Mouse (Mus musculus) skeletal muscle tissue, adult 2 months (tissue): Measurements from ENCODE around the gene Tmigd1.
"Not testable (repeated sequence)": the region's sequence is repeated elsewhere in the genome, so short reads cannot be mapped to it uniquely, and the experiment has no call there.

Source experiments
- DNase-seq: peaks from one replicate; pipeline ENCODE4 v3.0.0-alpha.2; 2012; ENCODE audit warnings: low read depth, low spot score

Gene Tmigd1

DNA sequence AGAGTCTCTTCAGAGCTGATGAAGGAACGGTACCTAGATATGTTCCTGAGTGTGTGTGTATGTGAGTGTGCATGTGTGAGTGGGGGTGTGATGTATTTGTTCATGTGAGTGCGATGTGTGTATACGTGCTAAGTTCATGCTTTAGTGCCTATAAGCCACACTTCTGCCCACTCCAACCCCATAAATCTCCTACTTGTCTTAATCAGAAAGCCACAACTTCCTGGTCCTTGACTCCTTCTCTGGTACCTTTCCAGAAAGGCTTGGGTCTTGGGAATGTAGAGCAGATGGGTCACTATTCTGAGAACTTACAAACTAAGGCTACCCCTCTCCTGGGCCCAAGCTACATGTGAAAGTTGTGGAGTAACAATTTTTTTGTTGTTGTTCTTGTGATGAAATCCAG is 3.2 kb upstream of the Tmigd1 start:
- no peak for DNase-seq

DNA sequence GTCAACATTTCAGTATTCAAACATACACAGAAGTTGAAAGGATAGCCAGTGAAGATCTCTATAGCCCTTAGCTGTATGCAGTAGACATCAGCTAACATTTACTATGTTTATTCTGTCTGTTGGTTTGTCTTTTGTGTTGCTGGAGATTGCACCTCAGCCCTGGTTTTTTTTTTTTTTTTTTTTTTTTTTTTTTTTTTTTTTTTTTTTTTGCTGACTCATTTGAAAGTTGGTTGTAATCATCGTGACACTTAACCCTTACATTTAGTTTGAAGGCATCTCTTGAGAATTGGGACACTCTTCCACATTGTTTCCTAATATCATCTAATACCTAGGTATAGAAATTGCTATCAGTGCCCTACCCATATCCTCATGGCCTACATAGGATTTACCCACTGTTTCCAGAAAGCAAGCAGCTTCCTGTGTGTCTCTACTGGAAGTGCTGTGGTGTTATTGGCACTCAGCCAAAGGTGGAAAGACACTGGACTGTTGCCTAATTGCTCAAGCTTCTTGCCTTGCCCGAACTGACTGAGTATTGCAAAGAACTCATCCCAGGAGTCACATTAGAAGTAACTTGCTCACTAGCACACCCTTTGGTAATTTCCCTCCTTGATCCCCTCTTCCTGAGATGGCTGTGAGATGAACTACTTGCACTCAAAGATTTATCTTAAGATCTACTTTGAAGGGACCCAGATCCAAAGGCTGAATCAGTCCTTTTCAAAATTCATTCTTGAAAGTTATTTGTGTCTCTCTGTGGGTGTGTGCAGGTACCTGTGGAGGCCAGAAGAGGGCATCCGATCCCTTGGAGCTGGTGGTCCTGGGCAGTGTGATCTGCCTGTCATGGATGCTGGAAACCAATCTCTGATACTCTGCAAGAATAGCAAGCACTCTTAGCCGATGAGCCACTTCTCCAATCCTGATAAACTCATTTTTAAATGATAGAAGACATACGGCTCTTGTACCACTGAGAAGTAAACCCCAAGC is 1.9 kb upstream of the Tmigd1 start:
- DNase-seq, result peak; percentile 52

DNA sequence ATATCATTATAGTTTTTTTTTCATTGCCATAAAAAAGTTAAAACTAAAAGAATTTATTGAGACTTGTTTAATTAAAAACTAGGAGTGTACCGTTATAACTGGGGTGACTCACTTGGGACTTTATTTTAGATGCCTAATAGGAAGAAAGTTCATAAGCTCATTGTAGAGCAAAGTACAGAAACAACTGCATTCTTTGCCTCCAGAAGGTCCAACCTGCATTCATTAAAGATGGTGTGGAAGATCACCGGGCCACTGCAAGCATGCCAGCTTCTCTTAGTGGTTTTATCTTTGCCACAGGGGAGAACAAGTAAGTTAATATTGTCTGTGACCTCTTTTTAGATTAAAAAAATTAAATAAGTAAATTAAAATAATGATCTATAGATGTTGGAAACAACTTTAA is 2.4 kb downstream of the Tmigd1 start:
- no peak for DNase-seq

DNA sequence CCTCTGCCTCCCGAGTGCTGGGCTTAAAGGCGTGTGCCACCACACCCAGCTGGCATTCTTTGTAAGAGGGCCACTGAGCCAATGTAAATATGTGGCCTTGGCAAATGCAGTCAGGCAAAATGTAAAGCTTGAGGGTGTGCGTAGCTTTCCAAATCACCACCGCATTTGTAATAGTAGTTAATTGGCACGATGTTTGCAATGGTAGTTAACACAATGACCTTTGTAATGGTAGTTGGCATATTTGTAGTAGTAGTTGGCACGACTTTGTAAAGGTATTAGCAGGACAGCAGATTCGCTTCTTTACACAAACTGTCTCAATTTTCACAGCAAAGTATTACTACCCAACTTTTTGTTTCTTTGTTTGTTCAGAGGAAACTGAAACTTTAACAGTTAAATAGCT is 6.7 kb downstream of the Tmigd1 start:
- no peak for DNase-seq

DNA sequence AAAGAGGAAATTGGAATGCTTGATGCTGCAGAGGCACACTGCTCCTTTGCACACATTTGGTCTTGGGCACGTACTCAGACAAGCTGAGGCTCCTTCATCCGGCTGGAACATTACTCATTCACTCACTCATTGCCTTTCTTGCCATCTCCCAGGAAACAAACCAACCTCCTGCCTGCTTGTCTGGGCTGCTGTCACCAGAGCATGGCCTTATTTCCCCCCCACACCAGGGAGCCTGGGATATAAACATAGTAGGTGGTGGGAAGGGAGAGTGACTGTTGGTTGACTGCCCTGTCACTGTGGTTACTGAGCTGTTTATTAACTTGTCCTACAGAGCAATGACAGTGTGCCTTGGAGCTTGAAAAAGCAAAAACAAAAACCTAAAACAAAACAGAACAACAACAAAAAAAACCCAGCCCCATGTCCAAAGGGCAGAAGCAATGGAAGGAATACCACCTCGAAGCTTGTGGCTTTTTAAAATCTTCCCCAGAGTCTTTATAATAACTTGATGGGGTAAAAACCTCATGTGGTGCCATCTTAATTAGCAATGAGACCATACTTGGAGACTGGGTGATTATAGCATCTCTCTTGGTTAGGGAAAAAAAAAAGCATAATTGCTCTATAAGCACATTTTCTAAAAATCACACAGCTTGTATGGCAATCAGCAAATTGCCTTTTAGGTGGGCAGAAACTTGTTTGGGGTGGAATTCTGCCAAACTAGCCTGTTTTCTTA is 9.5 kb downstream of the Tmigd1 start:
- DNase-seq, result no peak

DNA sequence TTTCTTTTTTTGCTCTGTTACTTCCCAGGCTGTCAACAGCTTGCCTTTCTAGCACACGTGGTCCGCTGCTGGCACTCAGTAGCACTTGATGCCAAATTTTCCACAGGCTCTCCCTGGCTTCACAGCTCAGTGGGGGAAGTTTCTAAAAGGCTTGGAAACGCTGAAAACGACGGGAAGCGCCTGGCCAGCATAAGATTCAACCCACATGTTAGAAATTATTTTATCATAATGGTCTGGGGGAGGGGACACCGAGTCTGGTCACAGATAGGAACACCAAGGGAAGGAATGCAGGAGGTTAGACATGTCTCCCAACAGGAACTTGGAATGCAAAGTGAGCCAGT is 10.1 kb downstream of the Tmigd1 start:
- no peak for DNase-seq

DNA sequence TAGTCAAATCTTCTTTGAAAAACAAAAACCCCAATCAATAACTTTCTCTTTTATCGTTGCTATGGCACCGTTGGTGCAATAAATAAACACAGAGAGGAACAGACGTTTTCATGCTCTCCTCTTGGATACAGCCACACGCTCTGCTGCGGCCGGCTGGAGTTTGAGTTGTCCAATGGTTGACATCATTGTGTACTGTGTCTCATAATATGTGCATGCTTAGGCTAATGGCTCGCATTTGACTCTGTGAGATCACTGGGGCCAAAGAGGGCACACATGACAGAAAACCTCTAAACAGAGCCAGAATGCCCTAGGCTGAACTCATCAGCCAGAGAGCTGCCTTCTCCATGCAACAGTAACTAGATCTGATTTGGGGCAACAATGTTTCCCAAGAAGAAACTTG is 12.4 kb downstream of the Tmigd1 start:
- DNase-seq, result no peak

DNA sequence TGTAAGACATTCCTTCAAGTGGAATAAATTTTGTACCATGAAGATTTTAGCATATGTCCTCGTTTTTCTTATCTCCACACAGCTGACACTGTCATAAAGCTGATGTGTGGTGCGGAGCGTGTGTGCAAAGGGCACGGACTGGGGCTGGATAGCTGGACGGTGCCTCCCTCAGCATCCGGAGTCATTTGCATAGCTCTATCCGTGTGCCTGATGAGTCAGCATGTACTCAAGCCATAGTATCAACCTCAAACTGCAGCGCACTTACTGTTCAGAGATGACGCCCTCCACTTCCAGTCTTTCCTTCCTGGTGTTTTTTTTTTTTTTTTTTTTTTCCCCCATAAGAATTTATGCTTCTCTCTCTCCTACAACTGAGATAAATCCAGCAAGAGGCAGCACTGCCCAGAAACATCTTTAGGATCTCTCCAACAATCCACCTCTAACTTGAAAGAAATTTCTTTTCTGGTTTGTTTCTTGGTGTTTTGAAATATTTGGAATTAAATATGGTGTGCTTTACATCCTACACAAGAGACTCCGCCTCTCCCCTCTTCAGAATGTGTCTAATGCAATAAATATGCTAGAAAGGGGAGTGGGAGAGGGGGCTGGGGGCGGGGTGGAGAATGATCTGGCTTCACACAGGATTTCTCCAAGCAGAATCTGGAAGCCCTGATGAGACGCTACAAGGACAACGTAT is 14.7 kb downstream of the Tmigd1 start:
- no peak for DNase-seq

DNA sequence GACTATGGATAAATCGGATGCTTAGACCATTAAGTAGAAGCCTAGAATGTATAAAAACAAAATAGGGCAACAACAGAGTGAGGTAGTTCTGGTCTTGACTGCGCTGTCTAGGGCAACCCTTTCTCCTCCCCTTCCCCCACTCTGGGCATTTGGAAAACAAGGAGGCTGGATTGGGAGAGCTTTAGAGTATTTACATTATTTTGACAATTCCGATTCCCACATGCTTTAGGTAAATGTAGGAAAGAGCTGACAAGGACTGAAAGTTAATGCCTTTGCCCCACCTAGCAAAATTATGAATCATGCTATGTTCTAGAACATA is 15.2 kb downstream of the Tmigd1 start:
- no peak for DNase-seq

DNA sequence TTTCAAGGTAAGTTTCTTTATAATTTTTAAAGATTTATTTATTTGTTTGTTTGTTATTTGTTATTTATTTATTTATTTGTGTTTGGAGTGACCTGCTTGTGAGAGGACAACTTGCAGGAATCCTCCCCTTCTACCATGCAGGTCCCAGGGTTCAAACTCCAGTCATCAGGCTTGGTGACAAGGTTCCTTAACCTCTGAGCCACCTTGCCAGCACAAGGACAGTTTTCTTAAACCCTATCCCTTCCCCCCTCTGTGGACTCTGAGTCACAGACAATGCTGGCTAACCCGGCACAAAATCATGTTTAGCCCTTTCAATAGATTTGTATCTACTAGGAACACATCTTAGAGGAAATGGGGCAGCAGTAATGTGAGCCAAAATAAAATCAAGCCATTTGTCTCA is 18.6 kb downstream of the Tmigd1 start:
- DNase-seq, result no peak

DNA sequence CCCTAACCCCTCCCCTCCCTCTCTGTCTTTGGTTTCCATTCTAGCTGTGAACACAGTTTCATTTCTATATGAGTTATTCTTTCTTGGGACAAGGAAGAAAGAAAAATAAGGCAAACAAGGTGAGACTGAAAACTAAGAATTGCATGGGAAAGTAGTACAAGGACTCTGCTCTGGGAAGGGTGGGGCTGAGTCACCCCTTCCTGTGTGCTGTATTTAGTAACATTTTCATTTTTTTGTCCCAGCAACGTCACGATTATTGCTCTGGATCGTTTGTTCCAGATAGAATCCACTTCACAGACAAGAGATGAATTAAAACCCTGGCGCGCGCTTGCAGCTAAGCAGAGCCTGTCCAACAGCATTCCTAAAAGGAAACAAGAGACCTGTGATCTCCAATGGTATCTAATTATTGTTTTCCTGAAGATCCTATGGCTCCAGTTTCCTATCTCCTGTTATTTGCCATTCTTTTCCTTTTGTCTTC is 22.8 kb downstream of the Tmigd1 start, which contains the start of gene Blmh:
TSS of gene Blmh (plus strand) at position 51 of the 478 bp plus-strand sequence.
- no peak for DNase-seq

DNA sequence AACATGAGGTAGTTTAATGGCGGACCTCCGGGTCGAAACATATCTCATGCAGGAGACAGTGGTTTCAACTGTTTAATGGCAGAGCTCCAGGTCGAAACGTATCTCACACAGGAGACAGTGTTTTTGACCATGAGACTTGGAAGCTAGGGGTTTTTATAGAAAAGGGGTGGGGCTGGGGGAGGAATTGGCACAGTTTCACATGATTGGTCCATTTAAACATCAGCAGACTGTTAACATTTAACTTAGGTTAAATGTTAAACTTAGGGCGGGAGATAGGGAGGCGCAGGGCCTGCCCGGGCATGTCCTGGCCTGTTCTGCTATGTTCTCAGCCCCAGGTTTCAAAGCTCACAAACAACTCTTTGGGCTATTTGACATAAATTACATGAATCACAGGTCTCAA is 26.6 kb downstream of the Tmigd1 start:
- DNase-seq, result not testable (repeated sequence)

DNA sequence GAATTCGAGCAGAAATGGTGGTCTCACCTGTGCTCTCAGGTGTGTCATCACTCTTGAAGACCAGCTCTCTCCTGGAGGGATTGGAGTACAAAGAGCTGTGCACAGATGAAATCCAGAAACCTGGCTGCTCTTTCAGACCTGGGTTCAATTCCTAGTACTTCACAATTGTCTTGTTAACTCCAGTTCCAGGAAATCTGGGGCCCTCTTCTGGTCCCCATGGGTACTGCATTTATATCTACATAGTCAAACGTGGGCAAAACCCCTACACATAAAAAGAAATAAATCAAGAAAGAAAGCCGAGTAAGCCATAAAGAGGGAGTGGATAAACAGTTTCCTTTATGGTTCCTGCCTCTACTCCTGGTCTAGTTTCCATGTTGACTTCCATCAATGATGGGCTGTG is 31.2 kb downstream of the Tmigd1 start:
- no peak for DNase-seq

DNA sequence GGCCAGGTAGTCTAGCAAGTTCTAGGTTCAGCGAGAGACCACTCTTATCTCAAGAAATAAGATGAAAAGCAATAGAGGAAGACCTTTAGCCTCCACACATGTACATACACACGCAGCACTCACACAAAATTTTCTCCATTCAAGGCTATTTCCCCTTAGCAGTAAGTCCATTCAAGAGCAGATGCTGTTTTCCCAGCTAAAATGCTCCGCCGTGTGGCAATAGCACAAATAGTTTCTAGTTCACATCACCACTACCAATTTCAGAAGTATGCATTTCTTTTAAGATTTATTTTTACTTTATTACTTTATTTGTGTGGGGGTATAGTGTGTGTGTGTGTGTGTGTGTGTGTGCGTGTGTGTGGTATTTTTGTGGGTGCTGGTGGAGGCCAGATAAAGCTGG is 34.6 kb downstream of the Tmigd1 start:
- DNase-seq, result no peak

DNA sequence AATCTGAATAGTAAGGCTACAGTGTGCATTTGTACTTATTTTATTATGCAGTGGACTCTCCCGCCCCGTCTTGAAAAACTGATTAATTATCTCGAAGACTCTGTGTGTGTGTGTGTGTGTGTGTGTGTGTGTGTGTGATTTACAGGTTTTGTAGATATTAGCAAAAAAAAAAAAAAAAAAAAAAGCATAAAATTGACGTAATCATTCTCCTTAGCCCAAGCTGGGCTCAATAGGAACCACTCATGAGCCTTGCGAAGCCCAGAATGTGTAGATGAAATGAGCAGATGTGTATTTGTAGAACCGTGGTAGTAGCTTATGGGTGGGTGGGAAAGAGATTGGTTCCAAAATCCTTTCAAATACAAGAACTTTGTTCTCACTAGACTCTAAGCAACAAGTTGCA is 42.9 kb downstream of the Tmigd1 start:
- DNase-seq, result no peak

DNA sequence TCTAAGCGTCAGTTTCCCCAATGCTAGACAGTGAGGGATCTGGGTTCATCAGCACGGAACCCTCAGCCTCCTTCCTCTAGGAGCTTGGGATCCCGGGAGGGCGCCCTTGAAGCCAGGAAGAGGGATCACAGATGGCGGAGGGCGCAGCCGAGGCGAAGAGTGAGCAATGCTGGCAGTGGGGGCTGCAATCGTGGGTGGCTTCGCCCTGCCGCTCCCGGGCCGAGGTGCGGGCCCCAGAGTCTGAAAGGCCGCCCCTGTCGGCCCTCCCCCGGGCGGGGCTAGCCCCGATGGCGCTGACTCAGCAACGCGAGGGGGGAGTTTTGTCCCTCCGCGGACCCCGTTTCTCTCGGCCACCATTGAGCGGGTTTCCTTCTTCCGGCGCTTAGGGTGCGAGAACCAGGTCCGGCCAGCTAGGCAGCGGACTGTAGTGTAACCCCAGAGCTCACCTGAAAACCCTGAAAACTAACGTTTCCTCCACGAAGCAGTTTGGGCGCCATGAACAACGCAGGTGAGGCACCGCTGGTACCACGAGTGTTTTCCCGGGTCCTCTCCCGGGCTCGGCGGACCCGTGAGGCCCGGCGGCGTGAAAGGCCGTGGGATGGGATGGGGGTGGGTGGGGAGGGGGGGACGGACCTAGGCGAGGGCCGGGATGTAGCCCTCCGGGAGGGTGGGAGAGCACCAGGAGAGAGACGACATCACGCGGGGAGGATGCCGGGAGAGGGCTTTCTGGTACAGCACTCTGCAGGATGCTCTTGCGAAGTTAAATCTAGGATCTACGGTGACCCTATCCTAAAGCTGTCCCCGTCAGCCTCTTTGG is 43.6 kb downstream of the Tmigd1 start:
- peak; percentile 75 for DNase-seq

DNA sequence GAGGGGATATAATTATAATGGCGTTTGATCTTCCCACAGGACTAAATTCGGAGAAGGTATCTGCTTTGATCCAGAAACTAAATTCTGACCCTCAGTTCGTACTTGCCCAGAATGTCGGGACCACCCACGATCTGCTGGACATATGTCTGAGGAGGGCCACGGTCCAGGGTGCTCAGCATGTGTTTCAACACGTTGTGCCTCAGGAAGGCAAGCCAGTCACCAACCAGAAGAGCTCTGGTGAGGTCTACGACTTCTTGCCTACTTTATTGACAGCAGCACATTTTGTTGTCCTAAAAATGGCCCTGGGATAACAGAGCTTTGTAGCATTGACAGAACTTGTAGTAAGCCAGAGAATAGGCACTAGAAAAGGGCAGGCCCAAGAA is 44.2 kb downstream of the Tmigd1 start:
- no peak for DNase-seq

DNA sequence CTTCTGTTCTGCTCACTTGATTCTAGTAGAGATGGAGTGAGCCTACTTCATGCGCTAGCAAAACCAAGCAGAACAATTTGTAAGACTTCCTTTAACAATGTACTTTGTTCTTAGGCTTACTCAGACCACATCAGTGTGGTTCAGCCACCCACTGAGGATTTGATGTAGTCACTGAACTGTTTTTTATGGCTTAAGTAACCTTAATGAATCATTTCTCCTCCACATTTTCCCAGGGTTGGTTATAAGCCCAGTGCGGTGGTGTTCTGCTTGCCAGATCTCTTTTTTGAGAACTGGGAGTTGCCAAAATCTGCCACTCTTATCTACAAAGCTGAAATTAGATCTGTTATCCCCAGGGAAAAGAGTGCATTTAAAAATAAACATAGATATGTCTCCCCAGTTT is 51.6 kb downstream of the Tmigd1 start:
- DNase-seq, result no peak

DNA sequence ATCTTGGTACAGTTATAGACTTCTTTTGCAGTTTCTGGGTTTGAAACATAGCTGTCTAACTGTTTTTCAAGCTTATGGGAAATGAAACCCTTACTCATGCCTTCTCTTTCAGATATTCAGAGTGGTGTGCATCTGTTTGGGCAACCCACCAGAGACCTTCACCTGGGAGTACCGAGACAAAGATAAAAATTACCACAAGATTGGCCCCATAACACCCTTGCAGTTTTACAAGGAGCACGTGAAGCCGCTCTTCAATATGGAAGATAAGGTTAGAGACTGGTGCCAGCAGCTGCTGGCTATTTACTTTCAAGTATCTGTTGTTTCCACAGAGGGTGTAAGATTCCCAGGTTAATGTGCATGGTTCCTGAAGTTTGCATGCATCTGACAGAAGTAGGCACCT is 63.7 kb downstream of the Tmigd1 start:
- no peak for DNase-seq
